Mouse (Mus musculus): ENCODE data around the gene Paqr9. TPM values are rescaled to one million over a fixed set of nuclear protein-coding genes. Genes with fewer than 3 reads are reported as not detected.

Paqr9 gene
- polyA plus RNA-seq (2017; shearing (Covaris generic)), result 0.06 TPM

DNA sequence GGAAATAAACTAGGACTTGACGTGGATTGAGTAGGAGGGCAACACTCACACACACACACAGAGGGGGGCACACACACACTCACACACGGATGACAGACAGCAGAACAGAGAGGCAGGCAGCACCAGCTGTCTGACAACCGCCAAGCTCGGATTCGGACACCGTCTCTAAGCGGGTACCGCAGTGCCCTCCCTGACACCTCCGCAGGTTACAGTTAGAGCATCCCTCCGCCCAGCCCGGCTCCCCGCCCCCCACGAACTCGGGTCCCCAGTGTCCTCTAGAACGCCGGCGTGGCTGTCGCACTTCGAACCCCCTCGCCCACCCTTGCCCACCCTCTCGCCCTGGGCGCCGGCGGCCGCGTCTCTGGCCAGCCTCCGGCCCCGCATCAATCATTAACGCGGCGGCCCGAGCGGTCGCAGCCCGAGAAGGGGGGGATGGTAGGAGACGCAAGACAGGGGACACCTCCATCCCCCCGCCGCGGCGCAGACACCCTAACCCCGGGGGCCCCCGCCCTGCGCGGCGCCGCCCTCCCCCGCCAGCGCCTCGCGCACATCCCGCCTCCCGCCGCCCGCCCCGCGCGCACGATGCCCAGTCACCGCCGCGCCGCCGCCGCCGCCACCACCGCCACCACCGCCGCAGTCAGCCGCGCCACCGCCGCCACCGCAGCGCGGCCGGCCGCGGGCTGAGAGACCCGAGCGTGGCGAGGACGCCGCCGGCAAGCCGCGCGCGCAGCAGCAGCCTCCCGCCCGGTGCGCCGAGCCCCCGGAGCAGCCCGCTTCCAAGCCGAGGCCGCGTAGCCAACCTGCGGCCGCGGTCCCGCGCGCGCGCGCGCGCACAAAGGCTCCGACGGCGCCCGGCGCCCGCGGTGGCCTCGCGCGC, at the start of gene Paqr9:
Gene Paqr9 (plus strand): TSS at position 599 of the 877 bp plus-strand sequence.

DNA sequence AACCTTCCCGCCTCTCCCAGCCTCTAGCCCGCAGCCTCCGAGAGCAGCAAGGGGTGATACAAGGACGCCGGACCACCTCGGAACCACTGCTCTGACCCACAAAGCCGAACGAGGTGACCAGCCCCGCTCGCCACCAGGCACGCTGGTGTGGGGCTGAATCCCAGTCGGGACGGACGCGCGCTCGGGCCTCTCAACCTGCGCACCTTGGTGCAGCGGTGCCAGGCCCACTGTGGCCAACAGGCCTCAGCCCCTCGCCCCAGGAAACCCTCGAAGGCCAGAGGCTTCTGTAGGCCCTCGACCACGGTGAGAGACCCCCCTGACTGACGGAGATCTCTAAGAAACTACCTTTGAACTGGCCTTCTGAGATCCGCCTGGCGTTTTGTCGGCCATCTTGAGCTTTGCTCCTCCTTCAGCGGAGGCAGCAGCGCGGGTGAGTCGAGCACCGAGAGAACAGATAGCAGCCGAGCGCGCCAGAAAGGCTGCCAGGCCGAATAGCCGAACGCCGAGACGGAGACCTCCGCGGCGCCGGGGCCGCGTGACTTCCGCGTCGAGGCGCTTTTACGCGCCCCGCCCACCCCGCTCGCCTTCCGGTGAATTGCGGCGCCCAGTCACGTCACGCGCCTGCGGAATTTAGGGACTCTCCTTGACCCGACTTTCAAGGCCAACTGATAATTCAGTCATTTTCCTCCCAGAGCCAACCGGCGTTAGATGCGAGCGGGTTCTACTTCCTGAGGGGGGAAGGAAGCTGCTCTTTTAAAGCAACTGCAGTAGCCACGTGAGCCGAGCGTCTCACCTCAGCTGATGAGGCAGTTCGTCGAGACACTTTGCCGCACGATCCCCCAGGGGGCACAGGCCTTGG, 47.8 kb upstream of the Paqr9 start, which contains the start of gene U2surp:
Gene U2surp (minus strand): TSS at position 525 of the 859 bp plus-strand sequence.

Other genes starting within 250 kb of the Paqr9 start
- gene Chst2, start 152.9 kb upstream of the Paqr9 start, polyA plus RNA-seq (2017; shearing (Covaris generic)), result 1.0 TPM
- 183 TPM for gene U2surp, start 47.7 kb upstream of the Paqr9 start, polyA plus RNA-seq (2017; shearing (Covaris generic))
- 0.15 TPM for gene Pcolce2, start 77.9 kb downstream of the Paqr9 start, polyA plus RNA-seq (2017; shearing (Covaris generic))
- gene Trpc1, start 190.7 kb downstream of the Paqr9 start, polyA plus RNA-seq (2017; shearing (Covaris generic)), result 0.18 TPM

Measured in inflammation-experienced regulatory T-cells, adult 16 weeks (primary cell).